ENCODE assay signal across 8 mouse cellular contexts in genomic region chr5:99708706-99709105, GRCm38 (mm10). TPM values are rescaled to one million over a fixed set of nuclear protein-coding genes. Genes with fewer than 3 reads are reported as not detected.
DNase-seq lines count a peak whose midpoint lies in the region; ATAC-seq and TF ChIP-seq lines count a peak whose summit lies in the region.

No protein-coding gene starts in this region.

- peak; percentile 6 for DNase-seq in kidney, adult 18-20 months
- peak; percentile 7 for DNase-seq in thymus, postnatal 25 days
- no peak for DNase-seq in thymus, postnatal 0 days (ENCODE audit: low spot score)
- peak; percentile 24 for DNase-seq in thymus, postnatal 4 days
- no peak for DNase-seq in urinary bladder, adult 2 months (ENCODE audit: low spot score)
- no peak for DNase-seq in urinary bladder, postnatal 36 days (ENCODE audit: low spot score in 2 of 2)

- H3K36me3 ChIP-seq in kidney, embryonic 16.5 days (ENCODE audit: insufficient read depth, low read length) = no peaks in the 10 kb centered on the region

- no peaks in the 10 kb centered on the region for H3K27me3 ChIP-seq in kidney, embryonic 16.5 days (ENCODE audit: insufficient read depth, low read length)

- 38% methylated on average over 6 of the region's 6 CpGs for WGBS in kidney, embryonic 16.5 days

- H3K4me3 ChIP-seq in kidney, embryonic 16.5 days (ENCODE audit: low read length) = no peak overlapping the region
- H3K4me3 ChIP-seq in cortical plate, adult 2 months (ENCODE audit: insufficient read depth, low read length) = no peak overlapping the region

- ATAC-seq in kidney, embryonic 16.5 days (ENCODE audit: low FRiP score, low TSS enrichment) = no peak

- no peak overlapping the region for H3K9ac ChIP-seq in kidney, embryonic 16.5 days (replicated peaks; ENCODE audit: low read length)

- no peaks in the 10 kb centered on the region for H3K4me1 ChIP-seq in kidney, embryonic 16.5 days (ENCODE audit: insufficient read depth, low read length)
- H3K4me1 ChIP-seq in cortical plate, adult 2 months (ENCODE audit: control insufficient read depth, insufficient read depth, low read length) = peaks cover 3% of the 10 kb centered on the region; the same call in 1 of the 2 replicates

- no peak overlapping the region for H3K4me2 ChIP-seq in kidney, embryonic 16.5 days (replicated peaks; ENCODE audit: low read depth, low read length)

- no peak for TF ChIP-seq POLR2A in cortical plate, adult 2 months (IDR thresholded peaks at IDR 0.05; ENCODE audit: extremely low read depth, insufficient read depth, low read length)

- no peaks in the 10 kb centered on the region for H3K9me3 ChIP-seq in kidney, embryonic 16.5 days (ENCODE audit: low read length)

- H3K27ac ChIP-seq in kidney, embryonic 16.5 days (ENCODE audit: low read length) = no peak overlapping the region
- H3K27ac ChIP-seq in cortical plate, adult 2 months (ENCODE audit: insufficient read depth, low read length) = no peak overlapping the region

- TF ChIP-seq CTCF in cortical plate, adult 2 months (IDR thresholded peaks at IDR 0.05; ENCODE audit: extremely low read depth, insufficient read depth, low read length) = peak; percentile 44

RNA-seq across cellular contexts. Expression of gene Rasgef1b, which starts 20.2 kb away (rescaled TPM):
- polyA plus RNA-seq in kidney, embryonic 16.5 days (2015; fragmentation: Nextera tagmentation; extraction: Ambion mirVana) = 7.8 and 9.4 TPM in 2 replicates
- 12.0 TPM in 2 replicates for polyA plus RNA-seq in thymus, postnatal 0 days (2015; fragmentation: Nextera tagmentation; extraction: Ambion mirVana)
- polyA plus RNA-seq in cortical plate, adult 2 months (2012; rRNA removed) = 55.4 and 63.5 TPM in 2 replicates
- polyA plus RNA-seq in urinary bladder, adult 2 months (2012; rRNA removed) = 5.7 and 6.2 TPM in 2 replicates

Comparison
In these comparisons a context has a peak if more than half of its experiments do, and no peak if none do; other contexts are left out.
1. DNase-seq: peak in kidney, adult 18-20 months (single experiment), thymus, postnatal 25 days (single experiment) and thymus, postnatal 4 days (single experiment); none in thymus, postnatal 0 days (single experiment), urinary bladder, adult 2 months (single experiment) and urinary bladder, postnatal 36 days (0 of 2).